Mouse (Mus musculus) liver, embryonic 11.5 days (tissue): ENCODE data around the gene AA467197. TPM values are rescaled to one million over a fixed set of nuclear protein-coding genes. Genes with fewer than 3 reads are reported as not detected.

Experiments used
- ATAC-seq: fragments of 200-750 bp; cut with Nextera tagmentation; replicated peaks from 2 replicates; pipeline ENCODE4 v1.8.0; 2017; ENCODE audit warnings: moderate number of reproducible peaks, mild to moderate bottlenecking, moderate TSS enrichment, moderate library complexity; ENCODE audit not compliant: low FRiP score
- DNase-seq: peaks from one replicate; pipeline ENCODE4 v3.0.0-alpha.2; 2017; ENCODE audit warnings: low spot score
- H3K27ac ChIP-seq: fragments of 300-500 bp; sonication (generic); 2 replicates; pipeline ENCODE4 v1.5.1; 2014; ENCODE audit warnings: mild to moderate bottlenecking, low read depth, low read length, control low read depth
- H3K27me3 ChIP-seq: fragments of 300-500 bp; sonication (generic); replicated peaks from 2 replicates; pipeline ENCODE4 v1.6.1; 2014; ENCODE audit warnings: low read length, mixed read lengths; ENCODE audit not compliant: control insufficient read depth, insufficient read depth
- H3K36me3 ChIP-seq: fragments of 300-500 bp; sonication (generic); 2 replicates; pipeline ENCODE4 v1.6.1; 2014; ENCODE audit warnings: mild to moderate bottlenecking, low read length, moderate library complexity, mixed read lengths; ENCODE audit not compliant: control insufficient read depth, insufficient read depth
- H3K4me1 ChIP-seq: fragments of 300-500 bp; sonication (generic); replicated peaks from 2 replicates; pipeline ENCODE4 v1.6.1; 2014; ENCODE audit warnings: low read length, mixed read lengths; ENCODE audit not compliant: control insufficient read depth, insufficient read depth
- H3K4me2 ChIP-seq: fragments of 300-500 bp; sonication (generic); 2 replicates; pipeline ENCODE4 v1.6.1; 2014; ENCODE audit warnings: mild to moderate bottlenecking, control low read depth, moderate library complexity
- H3K4me3 ChIP-seq: fragments of 300-500 bp; sonication (generic); 2 replicates; pipeline ENCODE4 v1.5.1; 2014; ENCODE audit warnings: low read depth, low read length, control low read depth
- H3K9ac ChIP-seq: fragments of 300-500 bp; sonication (generic); 2 replicates; pipeline ENCODE4 v1.6.1; 2014; ENCODE audit warnings: low read depth, low read length, control low read depth
- H3K9me3 ChIP-seq: fragments of 300-500 bp; sonication (generic); 2 replicates; pipeline ENCODE4 v1.6.1; 2016; ENCODE audit warnings: low read length, inconsistent platforms, mixed read lengths; ENCODE audit not compliant: control insufficient read depth
- WGBS: fragments of 180-500 bp; shearing (Covaris S2); extraction: QIAGEN DNeasy Blood & Tissue Kit; methylation state at CpG from one replicate; pipeline ENCODE4 v1.1.7; 2014; 5-methylcytosine and 5-hydroxymethylcytosine counted together
- polyA plus RNA-seq: library from polyadenylated mRNA; unstranded; fragments of >200 nt; fragmentation: Nextera tagmentation; extraction: Ambion mirVana; gene quantifications from 2 replicates; pipeline ENCODE4 v1.2.1, GENCODE M21; 2014

AA467197 gene
- polyA plus RNA-seq, 1 experiment from 2014 or later = not detected

GRCm38 (mm10) chr2:122610746-122611653 lies 25.8 kb upstream of the AA467197 start, which contains the start of gene Gatm:
Gene Gatm (minus strand): TSS chr2:122611303.
- DNase-seq (peak; percentile 72), ATAC-seq (peak; percentile 88)
- Histone ChIP-seq H3K4me2 (peak within 1 kb of the TSS; percentile 82), H3K9ac (peak within 1 kb of the TSS; percentile 51), H3K4me1 (no peaks in the 10 kb centered on the region), H3K27me3 (peaks cover 15% of the 10 kb centered on the region), H3K27ac (no peak within 1 kb of the TSS), H3K36me3 (no peaks in the 10 kb centered on the region), H3K9me3 (no peaks in the 10 kb centered on the region), H3K4me3 (peak within 1 kb of the TSS; percentile 50)
- 5% methylated on average over 48 of the region's 48 CpGs for WGBS

DNA sequence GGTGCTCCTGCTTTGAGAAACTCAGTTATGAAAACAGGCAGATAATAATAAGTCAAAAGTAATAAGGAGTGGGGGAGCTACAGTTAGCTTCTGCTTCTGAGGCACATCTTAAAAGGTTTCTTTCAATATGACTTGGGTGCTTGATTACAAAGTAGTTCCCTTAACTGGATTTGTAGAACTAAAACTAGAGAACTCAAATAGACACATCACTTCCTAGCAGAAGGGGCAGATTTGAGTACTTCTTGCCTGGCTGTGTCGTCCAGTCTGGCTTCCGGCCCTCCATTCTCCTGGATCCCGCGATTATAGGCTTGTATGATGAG lies 25.2 kb upstream of the AA467197 start:
- ATAC-seq = no peak
- WGBS = 81% methylated on average over 4 of the region's 4 CpGs
- no peaks in the 10 kb centered on the region for H3K36me3 ChIP-seq

GRCm38 (mm10) chr2:122616237-122616636 lies 20.5 kb upstream of the AA467197 start:
- Histone ChIP-seq H3K4me1 (no peaks in the 10 kb centered on the region), H3K27me3 (peaks cover under 1% of the 10 kb centered on the region), H3K9me3 (no peaks in the 10 kb centered on the region), H3K4me2 (no peak overlapping the region), H3K36me3 (no peaks in the 10 kb centered on the region), H3K4me3 (no peak overlapping the region), H3K9ac (no peak overlapping the region), H3K27ac (no peak overlapping the region)
- DNase-seq = no peak
- ATAC-seq = no peak
- 75% methylated on average over 6 of the region's 6 CpGs for WGBS

More for the DNA sequence above, 25.2 kb upstream of the AA467197 start:
- DNase-seq = no peak
- H3K27ac ChIP-seq = no peak overlapping the region
- no peaks in the 10 kb centered on the region for H3K9me3 ChIP-seq
- H3K4me3 ChIP-seq = no peak overlapping the region; the same call in 1 of the 2 replicates
- H3K4me2 ChIP-seq = peak overlapping the region; percentile 82
- no peak overlapping the region for H3K9ac ChIP-seq
- H3K27me3 ChIP-seq = peaks cover 15% of the 10 kb centered on the region
- no peaks in the 10 kb centered on the region for H3K4me1 ChIP-seq

DNA sequence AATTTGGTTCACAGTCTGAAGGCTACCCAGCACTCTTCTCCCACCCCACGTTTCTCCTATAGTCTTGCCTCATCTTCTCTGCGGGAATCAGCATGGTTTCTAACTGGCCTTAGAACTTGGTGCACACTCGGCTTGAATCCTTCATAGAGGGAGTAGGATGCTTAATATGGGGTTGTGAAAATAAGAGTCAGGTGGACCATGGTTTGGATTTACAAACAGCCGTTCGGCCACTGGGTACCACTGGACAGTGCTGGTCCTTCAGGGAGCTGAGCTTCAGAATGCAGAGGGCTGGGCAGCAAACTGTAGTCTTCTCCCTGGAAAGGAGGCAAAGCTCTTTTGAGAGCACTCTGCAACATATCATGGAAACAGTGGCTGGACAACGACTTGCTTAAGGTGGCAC lies 19.0 kb upstream of the AA467197 start:
- DNase-seq (no peak), ATAC-seq (no peak)
- H3K27me3 ChIP-seq = no peaks in the 10 kb centered on the region
- no peaks in the 10 kb centered on the region for H3K9me3 ChIP-seq
- H3K36me3 ChIP-seq = no peaks in the 10 kb centered on the region
- H3K4me1 ChIP-seq = no peaks in the 10 kb centered on the region
- no peak overlapping the region for H3K4me3 ChIP-seq
- no peak overlapping the region for H3K4me2 ChIP-seq
- 76% methylated on average over 6 of the region's 6 CpGs for WGBS
- no peak overlapping the region for H3K27ac ChIP-seq
- no peak overlapping the region for H3K9ac ChIP-seq

DNA sequence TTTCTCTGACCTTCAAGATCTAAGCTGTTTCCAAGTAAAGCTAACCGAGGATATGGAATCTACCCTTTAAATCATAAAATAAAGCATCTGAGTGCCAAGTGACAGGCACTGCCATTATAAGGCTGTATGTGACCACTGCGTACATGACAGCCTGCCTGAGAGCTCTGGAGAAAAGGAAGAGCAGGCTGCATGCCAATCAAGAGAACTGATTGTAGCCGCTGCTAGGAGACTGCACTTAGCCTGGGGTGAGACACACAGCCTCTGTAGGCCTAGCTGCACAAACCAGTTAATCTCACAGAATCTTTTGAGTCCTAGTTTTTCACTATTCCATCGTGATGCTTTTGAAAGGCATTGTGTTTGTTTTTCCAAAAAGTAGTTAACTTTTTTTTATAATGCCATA lies 18.1 kb upstream of the AA467197 start:
- Histone ChIP-seq H3K4me2 (no peak overlapping the region), H3K9me3 (no peaks in the 10 kb centered on the region), H3K4me1 (no peaks in the 10 kb centered on the region), H3K27me3 (no peaks in the 10 kb centered on the region), H3K9ac (no peak overlapping the region), H3K27ac (no peak overlapping the region), H3K36me3 (no peaks in the 10 kb centered on the region), H3K4me3 (no peak overlapping the region)
- 54% methylated on average over 4 of the region's 4 CpGs for WGBS
- ATAC-seq (no peak), DNase-seq (no peak)

DNA sequence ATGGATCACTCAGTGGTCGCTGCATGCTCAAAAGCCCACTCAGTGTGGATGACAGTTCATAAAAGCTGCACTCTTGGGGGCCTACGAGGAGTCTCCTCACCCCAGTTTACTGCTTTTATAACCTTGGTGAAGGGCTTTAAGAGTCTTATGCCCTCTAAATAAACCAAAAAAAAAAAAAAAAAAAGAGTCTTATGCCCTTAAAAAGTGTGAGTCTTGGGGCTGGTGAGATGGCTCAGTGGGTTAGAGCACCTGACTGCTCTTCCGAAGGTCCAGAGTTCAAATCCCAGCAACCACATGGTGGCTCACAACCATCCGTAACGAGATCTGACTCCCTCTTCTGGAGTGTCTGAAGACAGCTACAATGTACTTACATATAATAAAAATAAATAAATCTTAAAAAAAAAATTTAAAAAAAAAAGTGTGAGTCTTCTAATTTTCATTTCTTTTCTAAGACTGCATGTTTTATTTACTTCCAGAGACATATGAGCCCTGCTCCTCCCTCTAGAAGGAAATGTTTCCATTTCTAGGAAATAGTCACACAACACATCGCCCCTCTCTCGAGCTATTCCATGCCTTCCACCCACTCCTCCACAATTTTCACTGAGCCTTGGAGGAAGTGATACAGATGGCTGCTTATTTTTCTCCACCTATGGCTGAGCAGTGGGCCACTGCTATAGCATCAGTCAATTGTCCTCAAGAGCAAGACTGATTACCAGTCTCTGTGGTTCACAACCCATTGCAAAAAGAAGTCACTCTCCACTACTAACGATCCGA lies 15.3 kb upstream of the AA467197 start:
- no peak overlapping the region for H3K4me3 ChIP-seq
- no peaks in the 10 kb centered on the region for H3K4me1 ChIP-seq
- H3K9me3 ChIP-seq = no peaks in the 10 kb centered on the region
- no peak overlapping the region for H3K27ac ChIP-seq
- H3K9ac ChIP-seq = no peak overlapping the region
- DNase-seq = no peak
- H3K27me3 ChIP-seq = no peaks in the 10 kb centered on the region
- no peak overlapping the region for H3K4me2 ChIP-seq
- WGBS = 81% methylated on average over 7 of the region's 9 CpGs
- no peak for ATAC-seq
- H3K36me3 ChIP-seq = no peaks in the 10 kb centered on the region

GRCm38 (mm10) chr2:122625930-122626329 lies 10.9 kb upstream of the AA467197 start:
- DNase-seq = no peak
- 59% methylated on average over 7 of the region's 7 CpGs for WGBS
- no peaks in the 10 kb centered on the region for H3K36me3 ChIP-seq
- no peaks in the 10 kb centered on the region for H3K9me3 ChIP-seq
- no peak for ATAC-seq
- no peak overlapping the region for H3K9ac ChIP-seq
- no peak overlapping the region for H3K4me3 ChIP-seq
- no peak overlapping the region for H3K27ac ChIP-seq
- no peak overlapping the region for H3K4me2 ChIP-seq
- H3K27me3 ChIP-seq = no peaks in the 10 kb centered on the region
- H3K4me1 ChIP-seq = no peaks in the 10 kb centered on the region

GRCm38 (mm10) chr2:122628976-122629375 lies 7.8 kb upstream of the AA467197 start:
- H3K9ac ChIP-seq = no peak overlapping the region
- ATAC-seq (no peak), DNase-seq (peak; percentile 45)
- peaks cover 5% of the 10 kb centered on the region for H3K4me1 ChIP-seq
- under 1% methylated on average over 7 of the region's 7 CpGs for WGBS
- H3K27ac ChIP-seq = no peak overlapping the region
- no peaks in the 10 kb centered on the region for H3K27me3 ChIP-seq
- H3K36me3 ChIP-seq = 0 out of 2 replicates have a peak, but pooled peaks cover 4% of the 10 kb centered on the region
- H3K9me3 ChIP-seq = no peaks in the 10 kb centered on the region
- H3K4me2 ChIP-seq = no peak overlapping the region
- no peak overlapping the region for H3K4me3 ChIP-seq
